Mouse (Mus musculus): ENCODE data around the gene Gnai2. TPM values are rescaled to one million over a fixed set of nuclear protein-coding genes. Genes with fewer than 3 reads are reported as not detected.
"Not testable (repeated sequence)": the region's sequence is repeated elsewhere in the genome, so short reads cannot be mapped to it uniquely, and the experiment has no call there.

Gnai2 gene
- 266 and 284 TPM in 2 replicates for polyA plus RNA-seq (2011; ENCODE audit: insufficient read depth, insufficient read length, low read depth, missing spikeins)

DNA sequence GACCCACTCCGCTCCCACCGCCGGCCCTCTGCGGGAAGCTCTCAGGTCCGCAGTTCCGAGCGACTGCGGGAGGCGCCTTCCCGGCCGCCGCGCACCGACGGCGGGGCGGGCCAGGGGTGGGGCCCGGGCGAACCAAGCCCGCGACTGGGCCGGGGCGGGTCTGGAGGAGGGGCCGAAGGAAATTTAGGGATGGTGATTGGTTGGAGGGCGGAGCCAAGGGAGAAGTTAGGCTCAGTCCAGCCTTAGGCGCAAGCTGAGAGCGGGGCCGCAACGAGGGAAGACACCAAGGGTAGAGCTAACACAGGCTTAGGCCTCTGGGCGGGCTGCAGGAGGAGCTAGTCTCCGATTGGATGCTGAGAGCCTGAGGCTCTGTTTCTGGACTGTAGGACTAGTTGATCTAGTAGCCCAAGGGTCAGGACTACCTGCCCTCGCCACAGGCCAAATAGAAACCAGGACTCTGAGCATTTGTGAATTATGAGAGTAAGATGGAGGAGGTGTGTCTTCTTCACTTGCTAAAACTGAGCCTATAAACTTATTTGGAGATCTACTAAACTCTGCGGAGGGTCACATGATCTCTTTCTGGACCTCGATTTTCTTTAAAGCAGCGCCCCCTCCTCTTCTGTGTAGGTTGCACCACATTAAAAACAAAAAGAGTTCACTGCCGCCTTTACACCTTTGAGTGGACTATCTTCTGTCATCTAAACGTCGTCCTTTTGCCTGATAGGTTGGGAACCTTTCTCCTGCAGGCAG, at the start of gene Gnai2:
Gene Gnai2, minus strand, starts transcription at position 89 of the 750 bp plus-strand sequence.
- Histone ChIP-seq H3K9me3 (replicated peaks; ENCODE audit: control insufficient read depth, insufficient read depth, low read length, poor library complexity, severe bottlenecking) (no peaks in the 10 kb centered on the region), H3K27ac (ENCODE audit: insufficient read depth, low read length) (peak within 1 kb of the TSS; percentile 74), H3K4me3 (ENCODE audit: low read depth, low read length) (peak within 1 kb of the TSS; percentile 84), H3K27me3 (ENCODE audit: control insufficient read depth, insufficient read depth, low read length, poor library complexity, severe bottlenecking) (no peaks in the 10 kb centered on the region), H3K4me1 (ENCODE audit: control insufficient read depth, insufficient read depth, low read length) (peaks cover 12% of the 10 kb centered on the region), H3K36me3 (ENCODE audit: control insufficient read depth, insufficient read depth, low read length, poor library complexity, severe bottlenecking) (no peaks in the 10 kb centered on the region), H3K9ac (ENCODE audit: low read depth, poor library complexity, severe bottlenecking) (peak within 1 kb of the TSS; percentile 89)
- TF ChIP-seq EP300 (IDR thresholded peaks at IDR 0.05; ENCODE audit: insufficient read depth, low read depth, low read length) (0 out of 2 replicates have a peak, but pooled peaks have one; percentile 9), CTCF (IDR thresholded peaks at IDR 0.05; ENCODE audit: low read depth, low read length) (no peak), POLR2A (IDR thresholded peaks at IDR 0.05; ENCODE audit: insufficient read depth, low read length) (peak; percentile 75)

GRCm38 (mm10) chr9:107682405-107682804, 47.2 kb upstream of the Gnai2 start:
- Histone ChIP-seq H3K9me3 (replicated peaks; ENCODE audit: control insufficient read depth, insufficient read depth, low read length, poor library complexity, severe bottlenecking) (no peaks in the 10 kb centered on the region), H3K27ac (ENCODE audit: insufficient read depth, low read length) (no peak overlapping the region), H3K4me1 (ENCODE audit: control insufficient read depth, insufficient read depth, low read length) (no peaks in the 10 kb centered on the region), H3K4me3 (ENCODE audit: low read depth, low read length) (no peak overlapping the region), H3K27me3 (ENCODE audit: control insufficient read depth, insufficient read depth, low read length, poor library complexity, severe bottlenecking) (no peaks in the 10 kb centered on the region), H3K36me3 (ENCODE audit: control insufficient read depth, insufficient read depth, low read length, poor library complexity, severe bottlenecking) (no peaks in the 10 kb centered on the region), H3K9ac (ENCODE audit: low read depth, poor library complexity, severe bottlenecking) (no peak overlapping the region)
- TF ChIP-seq CTCF (IDR thresholded peaks at IDR 0.05; ENCODE audit: low read depth, low read length) (no peak), POLR2A (IDR thresholded peaks at IDR 0.05; ENCODE audit: insufficient read depth, low read length) (no peak), EP300 (IDR thresholded peaks at IDR 0.05; ENCODE audit: insufficient read depth, low read depth, low read length) (no peak)

DNA sequence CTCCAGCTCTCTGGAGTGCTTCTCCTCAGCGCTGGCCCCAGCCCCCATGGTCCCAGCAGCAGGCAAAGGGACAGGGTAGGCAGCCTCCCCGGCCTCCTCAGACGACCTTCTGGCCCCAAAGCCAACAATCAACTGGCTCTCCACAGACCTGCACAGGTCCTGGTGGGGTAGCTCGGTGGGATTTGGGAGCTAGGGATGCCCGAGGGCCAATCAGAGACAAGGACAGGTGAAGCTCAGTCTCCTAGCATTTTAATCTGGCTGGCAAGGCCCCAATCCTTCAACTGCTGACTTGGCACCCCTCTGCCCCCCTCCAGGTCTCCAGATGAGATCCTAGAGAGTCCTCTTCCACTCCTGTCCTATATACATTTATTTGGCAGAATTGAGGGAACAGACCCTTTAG, 44.3 kb upstream of the Gnai2 start, which contains the start of gene Gnat1:
Gene Gnat1, minus strand, starts transcription at position 212 of the 400 bp plus-strand sequence.
- TF ChIP-seq POLR2A (IDR thresholded peaks at IDR 0.05; ENCODE audit: insufficient read depth, low read length) = no peak
- TF ChIP-seq CTCF (IDR thresholded peaks at IDR 0.05; ENCODE audit: low read depth, low read length) = no peak
- no peak for TF ChIP-seq EP300 (IDR thresholded peaks at IDR 0.05; ENCODE audit: insufficient read depth, low read depth, low read length)
- H3K9ac ChIP-seq (ENCODE audit: low read depth, poor library complexity, severe bottlenecking) = no peak within 1 kb of the TSS
- H3K27me3 ChIP-seq (ENCODE audit: control insufficient read depth, insufficient read depth, low read length, poor library complexity, severe bottlenecking) = no peaks in the 10 kb centered on the region
- peaks cover 10% of the 10 kb centered on the region for H3K4me1 ChIP-seq (ENCODE audit: control insufficient read depth, insufficient read depth, low read length)
- no peaks in the 10 kb centered on the region for H3K9me3 ChIP-seq (replicated peaks; ENCODE audit: control insufficient read depth, insufficient read depth, low read length, poor library complexity, severe bottlenecking)
- no peaks in the 10 kb centered on the region for H3K36me3 ChIP-seq (ENCODE audit: control insufficient read depth, insufficient read depth, low read length, poor library complexity, severe bottlenecking)
- no peak within 1 kb of the TSS for H3K4me3 ChIP-seq (ENCODE audit: low read depth, low read length)
- no peak within 1 kb of the TSS for H3K27ac ChIP-seq (ENCODE audit: insufficient read depth, low read length)

GRCm38 (mm10) chr9:107678861-107679260, 43.7 kb upstream of the Gnai2 start:
- Histone ChIP-seq H3K4me3 (ENCODE audit: low read depth, low read length) (no peak overlapping the region), H3K9ac (ENCODE audit: low read depth, poor library complexity, severe bottlenecking) (no peak overlapping the region), H3K27ac (ENCODE audit: insufficient read depth, low read length) (no peak overlapping the region), H3K36me3 (ENCODE audit: control insufficient read depth, insufficient read depth, low read length, poor library complexity, severe bottlenecking) (no peaks in the 10 kb centered on the region), H3K4me1 (ENCODE audit: control insufficient read depth, insufficient read depth, low read length) (peaks cover 10% of the 10 kb centered on the region), H3K9me3 (replicated peaks; ENCODE audit: control insufficient read depth, insufficient read depth, low read length, poor library complexity, severe bottlenecking) (no peaks in the 10 kb centered on the region), H3K27me3 (ENCODE audit: control insufficient read depth, insufficient read depth, low read length, poor library complexity, severe bottlenecking) (no peaks in the 10 kb centered on the region)
- TF ChIP-seq POLR2A (IDR thresholded peaks at IDR 0.05; ENCODE audit: insufficient read depth, low read length) (no peak), CTCF (IDR thresholded peaks at IDR 0.05; ENCODE audit: low read depth, low read length) (no peak), EP300 (IDR thresholded peaks at IDR 0.05; ENCODE audit: insufficient read depth, low read depth, low read length) (no peak)

GRCm38 (mm10) chr9:107677819-107678526, 42.8 kb upstream of the Gnai2 start:
- H3K9ac ChIP-seq (ENCODE audit: low read depth, poor library complexity, severe bottlenecking); H3K27ac ChIP-seq (ENCODE audit: insufficient read depth, low read length); H3K27me3 ChIP-seq (ENCODE audit: control insufficient read depth, insufficient read depth, low read length, poor library complexity, severe bottlenecking); H3K36me3 ChIP-seq (ENCODE audit: control insufficient read depth, insufficient read depth, low read length, poor library complexity, severe bottlenecking); H3K9me3 ChIP-seq (replicated peaks; ENCODE audit: control insufficient read depth, insufficient read depth, low read length, poor library complexity, severe bottlenecking): not testable (repeated sequence)
- Histone ChIP-seq H3K4me3 (ENCODE audit: low read depth, low read length) (peak overlapping the region; percentile 24), H3K4me1 (ENCODE audit: control insufficient read depth, insufficient read depth, low read length) (peaks cover 10% of the 10 kb centered on the region)

All from ES-Bruce4 (cell line).